Mouse (Mus musculus): ENCODE data around the gene Arhgef28.

Arhgef28 gene

GRCm38 (mm10) chr13:98205771-98206545, at the start of gene Arhgef28:
TSS of gene Arhgef28 (minus strand) at chr13:98206439.
- peak; percentile 11 for DNase-seq

- no peak for DNase-seq
These were observed 48.7 kb upstream of the Arhgef28 start for GRCm38 (mm10) chr13:98254921-98255320.

GRCm38 (mm10) chr13:98249594-98249993, 43.4 kb upstream of the Arhgef28 start:
- no peak for DNase-seq

GRCm38 (mm10) chr13:98245386-98245785, 39.1 kb upstream of the Arhgef28 start:
- DNase-seq = no peak

GRCm38 (mm10) chr13:98244571-98245350, 38.5 kb upstream of the Arhgef28 start:
- DNase-seq = no peak

GRCm38 (mm10) chr13:98241531-98242282, 35.5 kb upstream of the Arhgef28 start:
- DNase-seq = no peak

GRCm38 (mm10) chr13:98239978-98240641, 33.9 kb upstream of the Arhgef28 start:
- no peak for DNase-seq

- no peak for DNase-seq
These were observed 29.2 kb upstream of the Arhgef28 start for GRCm38 (mm10) chr13:98235451-98235850.

- no peak for DNase-seq
These were observed 24.3 kb upstream of the Arhgef28 start for GRCm38 (mm10) chr13:98230511-98230910.

- DNase-seq = no peak
These were observed 20.0 kb upstream of the Arhgef28 start for GRCm38 (mm10) chr13:98226225-98226624.

GRCm38 (mm10) chr13:98222848-98223247, 16.6 kb upstream of the Arhgef28 start:
- DNase-seq = no peak

GRCm38 (mm10) chr13:98210137-98210536, 3.9 kb upstream of the Arhgef28 start:
- DNase-seq = no peak

- no peak for DNase-seq
These were observed 2.6 kb upstream of the Arhgef28 start for GRCm38 (mm10) chr13:98208842-98209241.

GRCm38 (mm10) chr13:98206546-98206870, 269 bp upstream of the Arhgef28 start:
- no peak for DNase-seq

GRCm38 (mm10) chr13:98205111-98205510, 1.1 kb downstream of the Arhgef28 start:
- DNase-seq = no peak

GRCm38 (mm10) chr13:98204371-98204770, 1.9 kb downstream of the Arhgef28 start:
- DNase-seq = no peak

GRCm38 (mm10) chr13:98201436-98201835, 4.8 kb downstream of the Arhgef28 start:
- DNase-seq = no peak

- no peak for DNase-seq
These were observed 13.6 kb downstream of the Arhgef28 start for GRCm38 (mm10) chr13:98192596-98192995.

- DNase-seq = no peak
These were observed 17.7 kb downstream of the Arhgef28 start for GRCm38 (mm10) chr13:98188500-98188899.

- DNase-seq = no peak
These were observed 18.3 kb downstream of the Arhgef28 start for GRCm38 (mm10) chr13:98187904-98188303.

GRCm38 (mm10) chr13:98186179-98186578, 20.1 kb downstream of the Arhgef28 start:
- DNase-seq = no peak

GRCm38 (mm10) chr13:98184632-98185031, 21.6 kb downstream of the Arhgef28 start:
- no peak for DNase-seq

Measured in cerebellum, adult 11-12 months (tissue).